Mouse (Mus musculus): ENCODE measurements around the gene Cacnb2.

DNA sequence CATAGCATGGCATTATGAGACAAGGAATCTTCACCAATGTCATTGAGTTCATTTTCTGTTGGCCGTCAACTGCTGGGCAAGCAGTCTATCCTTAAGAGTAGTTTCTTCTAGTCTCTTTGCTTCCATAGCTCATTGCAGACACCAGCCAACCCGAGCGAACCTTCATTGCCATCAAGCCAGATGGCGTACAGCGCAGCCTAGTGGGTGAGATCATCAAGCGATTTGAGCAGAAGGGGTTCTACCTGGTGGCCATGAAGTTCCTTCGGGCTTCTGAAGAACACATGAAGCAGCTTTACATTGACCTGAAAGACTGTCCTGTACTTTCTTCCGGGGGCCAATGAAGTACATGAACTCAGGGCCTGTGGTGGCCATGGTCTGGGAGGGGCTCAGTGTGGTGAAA is 69.2 kb downstream of the Cacnb2 start:
- TF ChIP-seq CTCF (IDR thresholded peaks at IDR 0.05; ENCODE audit: borderline replicate concordance, extremely low read depth, insufficient read depth, insufficient read length) (no peak), POLR2A (IDR thresholded peaks at IDR 0.05; ENCODE audit: borderline replicate concordance, extremely low read depth, insufficient read depth, insufficient read length, poor library complexity, severe bottlenecking) (no peak)
